Mouse (Mus musculus): ENCODE data around the gene Ltbp4. TPM values are rescaled to one million over a fixed set of nuclear protein-coding genes. Genes with fewer than 3 reads are reported as not detected.
A peak's percentile ranks its signal among the peaks of the same experiment; 100 is the strongest.

Gene Ltbp4
- 75.9 and 92.8 TPM in 2 replicates for polyA plus RNA-seq (2015; fragmentation: Nextera tagmentation; extraction: Ambion mirVana)

DNA sequence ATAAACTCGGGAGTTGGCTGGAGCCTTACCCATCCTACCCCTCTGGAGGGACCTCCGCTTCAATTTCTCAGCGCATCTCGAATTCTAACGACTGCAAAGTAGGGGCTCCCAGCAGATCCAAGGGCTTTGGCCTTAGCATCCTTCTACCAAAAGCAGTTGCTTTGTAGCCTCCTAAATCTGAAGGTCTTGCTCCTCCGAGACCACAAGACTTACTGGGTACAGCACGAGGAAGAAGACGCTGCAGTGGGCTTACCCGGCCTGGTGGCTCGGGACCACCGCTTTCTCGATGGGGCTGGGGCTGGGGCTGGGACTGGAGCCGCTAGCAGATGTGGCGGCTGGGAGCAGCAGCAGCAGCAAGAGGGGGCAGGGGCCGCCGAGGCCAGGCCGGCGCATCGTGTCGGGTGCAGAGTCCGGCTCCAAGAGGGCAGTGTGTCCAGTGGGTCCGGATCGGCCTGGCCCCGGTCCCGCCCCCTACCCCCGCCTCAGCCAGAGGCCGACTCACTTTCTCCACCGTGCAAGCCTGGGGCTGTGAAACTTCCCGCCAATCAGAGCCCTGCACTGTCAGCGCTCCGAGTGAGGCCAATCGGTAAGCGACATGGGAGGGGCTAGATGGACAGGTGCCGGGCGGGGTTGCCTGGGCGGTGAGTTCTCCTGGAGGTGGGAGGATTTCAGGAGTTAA, at the start of gene Ltbp4:
Gene Ltbp4 (minus strand): TSS at position 518 of the 679 bp plus-strand sequence.
- Histone ChIP-seq H3K27ac (0 out of 2 replicates have a peak within 1 kb of the TSS, but pooled peaks have one; percentile 48), H3K4me2 (replicated peaks) (peak within 1 kb of the TSS; percentile 91), H3K9ac (peak within 1 kb of the TSS; percentile 50), H3K4me3 (replicated peaks) (peak within 1 kb of the TSS; percentile 43), H3K9me3 (no peaks in the 10 kb centered on the region), H3K36me3 (0 out of 2 replicates have a peak, but pooled peaks cover 1% of the 10 kb centered on the region), H3K27me3 (replicated peaks) (peaks cover 40% of the 10 kb centered on the region), H3K4me1 (replicated peaks) (peaks cover 42% of the 10 kb centered on the region)
- under 1% methylated on average over 36 of the region's 36 CpGs for WGBS
- peak; percentile 68 for ATAC-seq

DNA sequence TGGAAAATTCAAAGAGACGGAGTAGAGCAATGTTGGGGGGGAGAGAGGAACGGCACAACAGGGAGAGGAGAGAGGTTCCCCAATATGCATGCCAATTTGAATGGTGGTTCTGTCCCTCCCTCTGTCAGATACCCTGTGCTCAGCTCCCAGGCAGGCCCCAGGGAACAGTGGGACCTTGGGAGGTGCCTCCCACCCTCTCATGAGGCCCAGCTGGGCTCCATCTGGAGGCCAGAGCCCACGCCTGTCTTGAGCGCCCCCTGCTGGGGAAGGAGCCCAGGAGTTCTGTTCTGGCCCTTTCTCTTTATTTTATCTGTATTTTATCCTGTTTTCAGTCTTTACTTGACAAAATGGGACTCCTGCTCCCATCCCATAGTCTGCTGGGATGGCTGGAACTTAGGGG, 47.2 kb upstream of the Ltbp4 start:
- Histone ChIP-seq H3K27ac (no peak overlapping the region), H3K4me3 (replicated peaks) (no peak overlapping the region), H3K4me1 (replicated peaks) (peaks cover 5% of the 10 kb centered on the region), H3K4me2 (replicated peaks) (no peak overlapping the region), H3K36me3 (no peaks in the 10 kb centered on the region), H3K27me3 (replicated peaks) (no peaks in the 10 kb centered on the region; the same call in 1 of the 2 replicates), H3K9ac (no peak overlapping the region), H3K9me3 (no peaks in the 10 kb centered on the region)
- WGBS: 44% methylated on average over 4 of the region's 4 CpGs
- no peak for ATAC-seq

DNA sequence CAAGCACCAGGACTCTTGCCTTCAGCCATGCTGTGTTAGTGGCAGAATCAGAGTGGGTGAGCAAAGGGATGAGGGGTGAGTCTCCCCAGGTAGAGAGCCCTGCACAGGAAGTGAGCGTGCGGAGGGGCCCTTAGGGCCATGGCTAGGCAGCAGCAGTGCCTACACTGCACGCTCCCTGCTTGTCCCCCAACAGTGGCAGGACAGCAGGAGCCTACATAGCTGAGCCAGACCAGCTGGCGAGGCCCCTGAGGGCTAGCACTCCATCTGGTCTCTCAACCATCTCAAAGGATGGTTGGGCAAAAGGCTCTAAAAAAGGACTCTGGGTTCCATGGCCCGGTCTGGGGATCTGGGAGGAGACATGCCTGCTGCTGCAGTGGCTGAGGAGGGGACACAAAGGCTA, 46.6 kb upstream of the Ltbp4 start:
- no peaks in the 10 kb centered on the region for H3K9me3 ChIP-seq
- WGBS: 75% methylated on average over 5 of the region's 5 CpGs

DNA sequence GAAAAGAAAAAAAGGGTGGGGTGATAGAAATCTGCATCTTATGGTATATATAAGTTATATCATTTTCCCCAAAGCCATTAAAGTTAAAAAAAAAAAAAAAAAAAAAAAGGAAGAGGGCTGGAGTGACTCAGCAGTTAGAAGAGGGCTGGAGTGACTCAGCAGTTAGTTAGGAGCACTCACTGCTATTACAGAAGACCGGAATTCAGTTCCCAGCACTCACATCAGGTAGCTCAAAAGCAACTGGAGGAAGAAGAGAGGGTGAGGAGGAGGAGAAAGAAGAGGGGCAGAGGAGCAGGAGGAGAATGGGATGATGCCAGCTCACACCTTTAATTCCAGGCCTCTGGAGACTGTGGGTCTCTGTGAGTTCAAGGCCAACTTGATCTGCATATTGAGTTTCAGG, 45.7 kb upstream of the Ltbp4 start:
- ATAC-seq: no peak
- H3K4me1 ChIP-seq (replicated peaks): peaks cover 5% of the 10 kb centered on the region
- H3K4me3 ChIP-seq (replicated peaks): no peak overlapping the region
- H3K27ac ChIP-seq: no peak overlapping the region
- WGBS: 79% methylated on average over 1 of the region's 1 CpGs
- no peaks in the 10 kb centered on the region for H3K36me3 ChIP-seq
- no peaks in the 10 kb centered on the region; the same call in 1 of the 2 replicates for H3K27me3 ChIP-seq (replicated peaks)
- H3K9ac ChIP-seq: no peak overlapping the region
- H3K9me3 ChIP-seq: no peaks in the 10 kb centered on the region
- no peak overlapping the region for H3K4me2 ChIP-seq (replicated peaks)

More for the DNA sequence above, 46.6 kb upstream of the Ltbp4 start:
- Histone ChIP-seq H3K27me3 (replicated peaks) (no peaks in the 10 kb centered on the region; the same call in 1 of the 2 replicates), H3K9ac (no peak overlapping the region), H3K27ac (no peak overlapping the region), H3K4me1 (replicated peaks) (peaks cover 5% of the 10 kb centered on the region), H3K4me3 (replicated peaks) (no peak overlapping the region), H3K36me3 (no peaks in the 10 kb centered on the region), H3K4me2 (replicated peaks) (no peak overlapping the region)
- ATAC-seq: no peak

DNA sequence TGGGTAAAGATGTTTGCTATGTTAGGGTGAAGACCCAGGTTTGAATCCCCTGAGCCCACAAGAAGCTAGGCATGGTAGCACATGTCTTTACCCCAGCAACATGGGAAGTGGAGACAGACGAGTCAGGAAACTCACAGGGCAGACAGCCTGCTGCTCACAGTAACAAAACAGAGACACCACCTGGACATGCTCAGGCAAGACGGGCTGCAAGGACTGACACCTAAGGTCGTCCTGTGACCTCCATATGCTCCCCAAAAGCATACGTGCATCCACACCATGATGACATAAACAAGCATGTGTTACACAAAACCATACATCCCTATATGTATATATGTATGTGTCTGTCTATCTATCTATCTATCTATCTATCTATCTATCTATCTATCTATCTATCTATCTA, 44.1 kb upstream of the Ltbp4 start:
- Histone ChIP-seq H3K27me3 (replicated peaks) (peaks cover 15% of the 10 kb centered on the region), H3K4me1 (replicated peaks) (peaks cover 5% of the 10 kb centered on the region), H3K9ac (no peak overlapping the region), H3K4me3 (replicated peaks) (no peak overlapping the region), H3K4me2 (replicated peaks) (no peak overlapping the region), H3K36me3 (no peaks in the 10 kb centered on the region), H3K27ac (no peak overlapping the region), H3K9me3 (no peaks in the 10 kb centered on the region)
- ATAC-seq: no peak
- WGBS: 56% methylated on average over 4 of the region's 4 CpGs

DNA sequence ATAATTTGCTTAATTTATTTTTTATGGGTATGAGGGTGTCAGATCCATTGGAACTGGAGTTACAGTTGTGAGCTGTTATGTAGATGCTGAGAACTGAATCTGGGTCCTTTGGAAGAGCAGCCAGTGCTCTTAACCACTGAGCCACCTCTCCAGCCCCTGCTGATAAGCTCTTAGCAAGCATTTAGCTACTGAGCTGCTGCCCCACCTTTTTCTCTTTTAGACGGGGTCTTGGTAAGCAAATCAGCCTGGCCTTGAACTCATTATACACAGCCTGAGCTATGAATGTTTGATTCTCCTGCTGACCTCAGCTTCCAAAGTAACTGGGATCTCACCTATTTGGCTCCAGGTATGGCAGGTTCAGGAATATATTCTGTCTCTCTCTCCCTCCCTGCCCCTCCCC, 43.5 kb upstream of the Ltbp4 start:
- Histone ChIP-seq H3K9me3 (no peaks in the 10 kb centered on the region), H3K4me1 (replicated peaks) (peaks cover 5% of the 10 kb centered on the region), H3K4me2 (replicated peaks) (no peak overlapping the region), H3K36me3 (no peaks in the 10 kb centered on the region), H3K9ac (no peak overlapping the region), H3K27ac (no peak overlapping the region), H3K4me3 (replicated peaks) (no peak overlapping the region), H3K27me3 (replicated peaks) (peaks cover 18% of the 10 kb centered on the region)
- ATAC-seq: no peak
- WGBS: 35% methylated on average over 1 of the region's 1 CpGs

DNA sequence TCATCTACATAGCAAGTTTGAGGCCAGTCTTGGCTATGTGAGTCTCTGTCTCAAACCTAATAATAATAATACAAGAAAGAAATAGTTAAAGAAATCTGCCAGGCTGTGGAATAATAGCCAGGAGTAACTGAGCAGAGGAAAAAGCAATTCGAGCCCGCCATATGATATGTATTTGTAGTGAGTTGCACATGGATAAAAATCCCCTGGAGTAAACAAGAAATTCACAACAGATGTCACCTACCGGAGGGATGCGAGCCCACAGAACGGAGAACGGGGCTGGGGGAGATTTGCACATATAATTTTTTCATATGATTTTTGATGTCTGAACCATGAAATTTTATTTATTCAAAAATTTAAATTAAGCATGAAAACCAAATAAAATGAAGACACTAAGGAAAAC, 42.3 kb upstream of the Ltbp4 start:
- Histone ChIP-seq H3K9me3 (no peaks in the 10 kb centered on the region), H3K36me3 (no peaks in the 10 kb centered on the region), H3K4me3 (replicated peaks) (no peak overlapping the region), H3K4me2 (replicated peaks) (no peak overlapping the region), H3K4me1 (replicated peaks) (peaks cover 4% of the 10 kb centered on the region), H3K9ac (no peak overlapping the region), H3K27me3 (replicated peaks) (peaks cover 29% of the 10 kb centered on the region), H3K27ac (no peak overlapping the region)
- ATAC-seq: no peak
- 80% methylated on average over 6 of the region's 6 CpGs for WGBS

DNA sequence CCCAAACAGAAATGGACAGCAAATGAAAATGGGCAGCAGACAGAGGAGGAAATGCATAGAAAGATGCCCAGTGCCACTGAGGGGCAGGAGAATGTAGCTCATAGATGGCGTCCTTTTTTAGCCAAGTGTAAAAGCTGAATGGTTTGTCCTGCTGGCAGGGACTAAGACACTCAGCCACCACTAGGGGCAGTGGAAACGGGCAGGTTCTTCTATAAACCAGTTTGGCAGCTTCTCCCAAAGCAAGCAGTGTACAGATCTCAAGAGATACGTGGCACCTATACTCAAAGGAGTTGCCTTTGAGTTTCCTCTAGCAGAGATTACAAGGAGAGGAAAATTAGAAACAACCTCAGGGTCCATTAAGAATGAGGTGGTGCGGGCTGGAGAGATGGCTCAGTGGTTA, 40.9 kb upstream of the Ltbp4 start:
- Histone ChIP-seq H3K9ac (no peak overlapping the region), H3K36me3 (no peaks in the 10 kb centered on the region), H3K27me3 (replicated peaks) (peaks cover 40% of the 10 kb centered on the region), H3K9me3 (no peaks in the 10 kb centered on the region), H3K4me1 (replicated peaks) (no peaks in the 10 kb centered on the region), H3K27ac (no peak overlapping the region), H3K4me3 (replicated peaks) (no peak overlapping the region), H3K4me2 (replicated peaks) (no peak overlapping the region)
- peak; percentile 62; the same call in 1 of the 2 replicates for ATAC-seq
- 13% methylated on average over 4 of the region's 4 CpGs for WGBS

DNA sequence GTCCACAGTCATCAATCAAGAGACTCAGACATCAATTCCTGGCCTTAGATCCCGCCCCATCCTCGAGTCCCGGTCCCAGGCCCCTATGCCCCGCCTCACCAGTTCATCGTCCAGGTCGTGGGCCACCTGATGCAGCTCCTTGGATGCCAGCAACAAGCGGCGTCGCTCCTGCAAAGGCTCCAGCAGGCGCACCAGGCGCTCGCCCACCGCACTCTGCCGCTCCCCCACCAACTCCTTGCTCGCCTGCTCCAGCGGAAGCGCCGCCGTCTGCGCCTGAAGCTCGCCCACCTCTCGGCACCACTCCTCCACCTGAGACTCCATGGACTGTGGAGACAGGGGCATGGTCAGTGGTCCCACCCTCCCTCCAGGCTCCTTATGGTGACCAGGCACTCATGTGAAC, 37.8 kb upstream of the Ltbp4 start:
- no peak overlapping the region for H3K4me3 ChIP-seq (replicated peaks)
- no peak overlapping the region for H3K4me2 ChIP-seq (replicated peaks)
- no peaks in the 10 kb centered on the region for H3K9me3 ChIP-seq
- H3K9ac ChIP-seq: no peak overlapping the region
- H3K27me3 ChIP-seq (replicated peaks): peaks cover 67% of the 10 kb centered on the region
- peaks cover 10% of the 10 kb centered on the region; the same call in 1 of the 2 replicates for H3K4me1 ChIP-seq (replicated peaks)
- H3K36me3 ChIP-seq: no peaks in the 10 kb centered on the region
- 1% methylated on average over 22 of the region's 22 CpGs for WGBS
- ATAC-seq: no peak
- no peak overlapping the region for H3K27ac ChIP-seq

DNA sequence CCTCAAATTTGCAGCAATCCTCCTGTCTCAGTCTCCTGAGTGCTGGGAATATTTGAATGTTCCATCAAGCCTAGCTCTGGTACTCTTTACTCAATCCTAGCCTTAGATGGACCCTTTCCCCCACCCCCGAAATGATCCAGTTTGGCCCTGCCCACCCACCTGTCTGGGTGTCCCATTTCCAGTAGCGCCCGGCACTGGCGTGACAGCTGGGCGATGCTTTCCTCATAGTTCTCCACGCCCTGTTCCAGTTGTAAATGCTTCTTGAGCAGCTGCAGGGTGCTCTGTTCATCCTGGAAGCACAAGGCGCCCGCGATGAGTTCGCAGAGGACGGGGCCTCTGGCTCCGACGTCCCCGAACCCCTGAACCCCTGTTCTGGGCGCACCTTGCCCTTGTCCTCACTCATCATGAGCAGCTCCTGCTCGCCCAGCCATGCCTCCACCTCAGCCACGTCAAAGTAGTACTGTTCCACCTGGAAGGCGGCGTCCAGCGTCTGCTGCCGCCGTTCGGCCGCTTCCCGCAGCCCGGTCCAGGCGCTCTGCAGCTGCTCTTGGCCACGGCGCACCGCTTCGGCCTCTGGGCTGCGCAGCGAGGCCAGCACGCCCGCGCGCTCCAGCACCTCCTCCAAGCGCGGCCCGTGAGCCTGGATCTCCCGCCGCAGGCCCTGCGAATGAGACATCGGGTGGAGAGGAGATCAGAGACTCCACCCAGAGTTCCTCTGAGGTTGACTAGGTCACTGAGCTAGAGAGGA, 34.4 kb upstream of the Ltbp4 start:
- peak; percentile 34; the same call in 1 of the 2 replicates for ATAC-seq
- Histone ChIP-seq H3K9ac (no peak overlapping the region), H3K4me3 (replicated peaks) (peak overlapping the region; percentile 23), H3K27ac (no peak overlapping the region), H3K27me3 (replicated peaks) (peaks cover 85% of the 10 kb centered on the region), H3K4me1 (replicated peaks) (peaks cover 19% of the 10 kb centered on the region), H3K36me3 (no peaks in the 10 kb centered on the region), H3K9me3 (no peaks in the 10 kb centered on the region), H3K4me2 (replicated peaks) (peak overlapping the region; percentile 58)
- WGBS: 3% methylated on average over 44 of the region's 44 CpGs

DNA sequence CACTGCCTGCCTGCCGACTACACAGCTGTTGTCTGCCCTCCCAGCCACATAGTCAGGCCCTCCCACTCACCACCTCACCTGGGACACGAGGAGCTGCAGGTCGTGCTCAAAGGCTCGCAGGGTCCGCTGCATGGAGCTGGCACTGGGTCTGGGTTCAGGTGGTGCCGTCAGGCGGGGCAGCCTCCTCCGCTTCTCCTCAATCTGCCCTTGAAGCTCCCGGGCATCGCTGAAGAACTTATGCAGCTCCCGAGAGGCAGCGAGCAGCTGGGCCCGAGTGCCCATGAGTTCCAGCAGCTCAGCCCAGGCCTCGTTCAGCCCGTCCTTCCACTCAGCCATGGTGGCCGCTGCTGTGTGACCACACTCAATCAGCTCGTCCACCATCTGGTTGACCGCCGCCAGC, 31.6 kb upstream of the Ltbp4 start:
- Histone ChIP-seq H3K4me2 (replicated peaks) (no peak overlapping the region), H3K4me3 (replicated peaks) (no peak overlapping the region), H3K9ac (no peak overlapping the region), H3K36me3 (no peaks in the 10 kb centered on the region), H3K27me3 (replicated peaks) (peaks cover 90% of the 10 kb centered on the region), H3K27ac (no peak overlapping the region), H3K4me1 (replicated peaks) (peaks cover 21% of the 10 kb centered on the region), H3K9me3 (no peaks in the 10 kb centered on the region)
- ATAC-seq: no peak
- 85% methylated on average over 19 of the region's 19 CpGs for WGBS

DNA sequence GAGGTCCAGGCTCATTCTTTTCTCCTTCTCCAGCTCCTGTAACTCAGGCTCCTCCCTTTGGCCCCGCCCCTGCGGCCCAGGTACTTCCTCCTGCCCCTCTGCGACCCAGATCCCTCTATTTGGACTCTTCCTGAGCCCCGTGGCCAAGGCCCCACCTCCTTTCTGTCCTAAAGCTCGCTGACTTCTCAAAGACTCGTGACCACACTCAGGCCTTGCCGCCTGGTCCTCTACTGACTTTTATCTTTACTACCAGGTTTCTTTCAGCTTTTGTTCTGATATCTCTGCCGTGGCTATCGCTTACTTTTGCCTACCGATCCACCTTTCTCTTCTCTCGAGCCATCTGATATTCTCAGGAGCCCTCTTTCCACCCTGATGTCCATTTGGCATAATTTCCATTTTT, 30.5 kb upstream of the Ltbp4 start:
- Histone ChIP-seq H3K36me3 (no peaks in the 10 kb centered on the region), H3K9ac (no peak overlapping the region), H3K27ac (no peak overlapping the region), H3K9me3 (no peaks in the 10 kb centered on the region), H3K27me3 (replicated peaks) (peaks cover 87% of the 10 kb centered on the region), H3K4me3 (replicated peaks) (peak overlapping the region; percentile 5; the same call in 1 of the 2 replicates), H3K4me2 (replicated peaks) (peak overlapping the region; percentile 47), H3K4me1 (replicated peaks) (peaks cover 21% of the 10 kb centered on the region)
- 18% methylated on average over 11 of the region's 11 CpGs for WGBS
- ATAC-seq: peak; percentile 42
